Mouse (Mus musculus): ENCODE data around the gene Ano9.

Ano9 gene

DNA sequence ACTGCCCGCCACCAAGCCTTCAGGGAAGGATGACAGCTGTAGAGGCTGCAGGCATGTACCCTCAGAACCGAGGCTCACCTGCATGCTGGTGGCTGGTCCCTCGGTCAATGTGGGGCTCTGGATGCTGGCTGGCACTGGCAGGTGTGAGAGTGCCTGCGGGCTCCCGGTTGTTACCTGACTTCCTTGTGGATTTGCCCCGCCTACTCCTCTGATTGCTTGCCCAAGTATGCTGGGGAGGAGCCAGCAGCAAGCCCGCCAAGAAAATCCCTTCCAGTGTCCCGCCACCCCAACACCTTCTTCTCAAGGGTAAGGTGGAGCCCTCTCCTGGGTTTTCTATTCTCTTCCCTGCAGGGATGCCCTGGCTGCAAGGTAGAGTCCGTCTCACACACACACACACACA is at the start of gene Ano9:
Ano9 (minus strand) TSS at position 171 of the 400 bp plus-strand sequence.
- no peak for DNase-seq (ENCODE audit: low read depth, low spot score)

DNA sequence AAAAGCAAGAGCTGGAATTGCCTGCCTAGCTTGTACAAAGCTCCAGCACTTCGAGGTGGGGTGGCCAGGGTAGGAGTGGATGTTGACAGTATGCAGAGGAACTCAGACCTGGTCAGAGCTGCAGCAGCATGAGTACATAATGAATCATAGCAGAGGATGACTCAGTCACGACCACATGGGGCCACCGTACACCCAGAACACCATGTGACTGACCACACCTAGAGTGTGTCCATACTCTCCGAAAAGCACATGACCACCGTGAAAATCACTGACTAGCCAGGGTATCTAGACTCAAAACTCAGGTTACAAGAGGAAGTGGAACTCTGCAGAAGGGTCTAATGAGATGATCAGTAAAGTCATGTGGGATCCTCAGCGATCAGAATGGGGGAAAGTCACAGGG is 47.2 kb upstream of the Ano9 start:
- DNase-seq (ENCODE audit: low read depth, low spot score), result no peak

DNA sequence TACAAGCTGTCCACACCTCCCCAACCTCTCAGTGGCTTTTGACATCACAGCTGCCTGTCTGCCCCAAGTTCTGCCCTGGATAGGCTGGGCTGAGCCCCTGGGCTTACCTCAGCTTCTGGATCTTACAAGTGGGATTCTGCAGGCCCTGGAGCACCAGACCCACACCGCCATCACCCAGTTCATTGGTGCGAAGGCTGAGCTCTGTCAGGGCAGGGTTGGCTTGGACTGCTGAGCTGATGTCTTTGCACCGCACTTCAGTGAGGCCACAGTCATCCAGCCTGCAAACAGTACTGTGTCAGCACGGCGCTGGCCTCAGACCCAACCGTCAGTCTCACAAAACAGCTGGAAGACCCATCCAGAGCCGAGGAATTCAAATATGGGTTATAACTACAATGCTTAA is 46.8 kb upstream of the Ano9 start:
- no peak for DNase-seq (ENCODE audit: low read depth, low spot score)

DNA sequence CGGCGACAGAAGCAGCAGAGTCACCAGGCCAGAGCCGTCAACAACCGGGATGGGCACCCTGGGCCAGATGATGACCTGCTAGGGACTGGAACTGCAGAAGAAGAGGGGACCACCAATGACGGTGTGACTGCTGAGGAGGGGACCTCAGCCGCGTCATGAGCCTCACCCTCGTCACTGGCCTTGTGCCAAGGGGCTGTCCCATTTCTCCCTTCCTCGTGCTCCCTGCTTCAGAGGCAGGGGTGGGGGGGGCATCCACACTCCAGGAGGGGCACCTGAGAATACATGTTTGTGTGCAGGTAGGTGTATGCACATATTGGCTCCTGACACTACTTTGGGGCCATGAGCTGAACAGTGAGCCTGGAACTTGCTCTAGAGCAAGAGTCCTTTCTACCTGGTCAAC is 37.8 kb upstream of the Ano9 start:
- no peak for DNase-seq (ENCODE audit: low read depth, low spot score)

DNA sequence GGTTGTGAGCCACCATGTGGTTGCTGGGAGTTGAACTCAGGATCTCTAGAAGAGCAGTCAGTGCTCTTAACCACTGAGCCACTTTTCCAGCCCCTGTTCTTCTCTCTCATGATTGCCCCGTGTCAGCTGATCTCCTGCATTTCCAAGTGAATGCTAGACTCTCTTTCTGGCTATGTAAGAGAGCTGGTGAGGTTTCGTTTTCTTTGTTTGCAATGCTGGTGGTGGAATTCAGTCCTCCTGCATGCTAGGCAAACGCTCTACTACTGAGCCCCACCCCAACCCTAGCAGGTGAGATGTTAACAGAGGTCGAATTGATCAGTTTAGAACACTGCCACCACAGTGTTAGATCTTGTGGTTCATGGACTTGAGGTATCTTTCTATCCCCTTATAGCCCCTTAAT is 31.0 kb upstream of the Ano9 start:
- DNase-seq (ENCODE audit: low read depth, low spot score), result no peak

DNA sequence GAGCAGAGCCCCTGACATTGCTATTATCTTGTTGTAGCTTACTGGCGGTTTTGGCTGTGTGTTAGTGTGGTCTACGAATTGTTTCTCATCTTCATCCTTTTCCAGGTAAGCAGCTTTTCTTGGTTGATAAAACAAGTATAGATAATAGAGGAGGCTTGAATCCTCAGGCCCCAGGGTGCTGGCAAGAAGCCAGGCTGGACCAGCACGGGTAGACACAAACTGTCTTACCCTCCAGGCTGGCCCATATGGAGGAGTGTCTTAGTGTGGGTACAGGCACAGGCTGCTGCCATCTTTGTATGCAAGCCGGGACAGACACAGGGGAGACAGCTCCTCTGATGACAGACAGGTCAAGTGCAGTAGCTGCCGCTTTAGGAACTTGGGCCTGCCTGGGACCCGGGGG is 29.4 kb upstream of the Ano9 start:
- DNase-seq (ENCODE audit: low read depth, low spot score), result no peak

DNA sequence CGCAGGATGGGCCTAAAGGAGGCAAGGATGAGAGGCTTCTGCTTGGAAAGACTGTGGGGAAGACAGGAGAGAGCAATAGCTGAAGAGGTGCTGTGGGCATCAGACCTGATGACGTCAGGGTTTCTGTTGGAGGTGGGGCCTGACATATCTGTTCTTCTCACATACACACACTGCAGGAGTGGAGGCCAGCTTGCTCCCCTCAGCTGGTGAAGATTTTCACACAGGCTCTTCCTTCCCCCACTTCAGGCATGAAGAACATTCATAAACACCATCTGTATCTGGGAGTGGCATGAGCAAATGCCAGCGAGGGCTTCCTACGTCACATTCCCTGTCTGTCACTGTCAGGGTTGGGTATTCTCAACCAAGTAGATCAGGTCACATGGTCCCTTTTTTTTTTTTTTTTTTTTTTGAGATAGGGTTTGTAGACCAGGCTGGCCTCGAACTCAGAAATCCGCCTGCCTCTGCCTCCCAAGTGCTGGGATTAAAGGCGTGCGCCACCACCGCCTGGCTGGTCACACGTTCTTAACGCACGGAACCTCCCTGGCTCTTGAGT is 28.5 kb upstream of the Ano9 start:
- no peak for DNase-seq (ENCODE audit: low read depth, low spot score)

DNA sequence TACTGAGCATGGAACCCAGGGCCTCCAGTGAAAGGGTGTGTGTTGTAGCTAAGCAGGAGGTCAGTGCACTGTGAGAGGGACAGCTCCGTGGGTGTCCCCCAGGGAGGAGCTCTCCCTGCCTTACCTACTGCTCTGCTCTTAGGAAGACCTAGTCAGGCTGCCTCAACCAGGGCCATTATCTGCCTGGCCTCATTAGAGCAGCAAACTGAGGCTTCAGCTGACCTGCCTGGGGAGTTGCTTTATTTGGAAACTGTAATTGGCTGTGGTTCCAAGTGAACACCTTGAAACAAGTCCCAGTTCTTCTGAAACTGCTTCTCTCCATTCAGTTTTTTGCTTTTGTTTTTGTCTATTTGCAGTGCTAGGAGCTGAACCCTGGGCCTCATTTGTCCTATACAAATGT is 27.8 kb upstream of the Ano9 start:
- no peak for DNase-seq (ENCODE audit: low read depth, low spot score)

DNA sequence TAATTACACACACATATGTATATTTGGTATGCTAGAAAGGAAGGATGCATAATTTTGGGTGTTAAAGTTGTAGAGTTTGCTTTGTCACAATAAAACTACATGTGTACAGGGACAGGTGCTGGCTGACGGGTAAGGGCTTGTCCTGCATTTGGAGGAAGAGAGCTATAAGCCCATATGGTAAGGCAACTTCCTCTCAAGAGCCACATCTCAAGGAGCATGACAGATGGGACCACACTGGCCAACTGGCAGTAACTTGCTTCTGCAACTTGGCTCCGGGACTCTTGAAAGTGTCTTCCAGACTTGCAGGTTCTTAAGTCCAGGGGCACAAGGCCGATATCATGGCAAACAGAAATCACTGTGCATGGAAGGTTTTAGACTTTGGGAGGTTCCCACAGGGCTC is 27.0 kb upstream of the Ano9 start:
- no peak for DNase-seq (ENCODE audit: low read depth, low spot score)

DNA sequence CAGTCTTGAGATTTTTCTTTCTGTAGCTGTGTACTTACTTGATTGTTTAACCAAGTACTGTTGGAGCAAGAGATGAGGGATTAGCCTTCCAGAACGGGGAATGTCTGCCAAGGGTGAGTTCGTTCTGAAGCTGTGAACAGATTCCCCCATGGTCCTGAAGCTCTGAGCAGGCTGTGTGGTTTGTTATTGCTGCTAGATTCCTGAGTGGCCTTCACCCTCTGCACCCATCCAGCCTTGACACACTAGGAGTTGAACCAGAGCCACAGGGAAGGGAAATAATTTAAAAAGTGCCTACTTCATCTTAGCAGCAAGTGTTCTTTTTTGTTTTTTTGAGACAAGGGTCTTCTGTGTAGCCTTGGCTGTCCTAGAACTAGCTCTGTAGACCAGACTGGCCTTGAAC is 26.3 kb upstream of the Ano9 start:
- DNase-seq (ENCODE audit: low read depth, low spot score), result no peak

DNA sequence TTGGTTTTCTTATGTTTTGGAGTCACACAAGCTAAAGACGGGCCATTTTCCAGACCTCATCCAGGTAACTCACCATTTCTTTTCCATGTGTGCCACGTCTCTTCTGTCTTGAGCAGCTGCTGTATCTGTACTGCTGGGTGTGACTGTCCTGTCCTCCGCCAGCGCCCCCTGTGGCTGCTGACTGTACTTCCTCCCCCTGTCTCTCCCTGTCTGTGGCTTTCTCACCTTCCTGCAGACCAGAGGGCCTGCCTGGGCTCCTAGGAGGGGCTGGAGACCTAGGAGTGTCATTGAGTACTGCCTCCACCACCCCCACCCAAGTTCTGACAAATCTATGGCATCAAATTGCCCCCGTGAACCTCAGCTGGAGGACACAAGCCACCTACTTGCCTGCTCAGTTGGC is 25.5 kb upstream of the Ano9 start:
- DNase-seq (ENCODE audit: low read depth, low spot score), result peak; percentile 66

DNA sequence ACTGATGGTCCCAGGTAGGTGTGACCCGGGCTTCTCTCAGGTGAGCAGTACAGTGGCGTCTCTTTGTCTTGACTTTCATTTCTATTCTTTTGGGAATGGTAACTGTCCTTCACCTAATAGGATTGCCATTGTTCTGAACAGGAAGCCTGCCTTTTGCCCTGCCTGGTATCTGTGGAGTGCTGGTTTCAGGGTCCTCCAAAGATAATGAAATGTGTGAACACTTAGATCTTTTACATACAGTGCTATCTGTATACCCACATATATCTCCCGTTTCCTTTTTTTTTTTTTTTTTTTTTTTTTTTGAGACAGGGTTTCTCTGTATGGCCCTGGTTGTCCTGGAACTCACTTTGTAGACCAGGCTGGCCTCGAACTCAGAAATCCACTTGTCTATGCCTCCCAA is 23.7 kb upstream of the Ano9 start:
- DNase-seq (ENCODE audit: low read depth, low spot score), result no peak

DNA sequence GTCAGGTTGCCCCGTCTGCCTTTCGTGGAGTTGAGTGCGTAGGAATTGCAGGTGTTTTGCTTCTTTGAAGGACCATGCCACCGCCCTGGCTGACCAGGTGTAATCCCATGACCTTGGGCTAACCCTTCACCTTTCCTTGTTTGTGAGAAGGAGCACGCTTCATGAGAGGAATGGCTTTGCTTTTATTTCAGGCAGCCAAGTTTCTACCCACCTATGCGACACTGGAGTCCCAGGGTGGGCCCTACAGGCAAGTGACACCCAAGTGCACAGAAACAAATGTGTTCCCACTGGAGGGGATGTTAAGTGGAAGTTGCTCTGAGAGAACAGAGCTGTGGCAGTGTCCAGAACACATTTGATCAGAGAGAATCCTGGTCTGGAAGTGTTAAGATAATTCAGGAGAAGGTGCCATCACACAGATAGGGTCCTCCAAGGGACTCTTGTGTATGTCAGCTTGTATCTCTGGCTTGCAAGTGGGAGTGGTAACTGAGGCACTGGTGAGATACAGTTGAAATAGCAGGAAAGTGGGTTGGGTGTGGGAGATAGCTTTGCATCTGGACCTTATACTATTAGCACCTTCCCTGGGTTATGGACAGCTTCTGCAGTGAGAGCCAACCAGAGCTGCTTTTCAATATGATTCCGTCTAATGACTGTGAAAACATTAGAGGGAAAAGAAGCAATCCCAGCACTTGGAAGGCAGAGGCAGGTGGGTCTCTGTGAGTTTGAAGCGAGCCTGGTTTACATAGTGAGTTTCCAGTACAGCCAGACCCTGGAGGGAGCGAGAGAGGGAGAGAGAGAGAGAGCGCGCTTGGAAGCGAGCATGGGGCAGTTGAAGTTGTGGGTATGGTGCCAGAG is 14.5 kb upstream of the Ano9 start:
- no peak for DNase-seq (ENCODE audit: low read depth, low spot score)

DNA sequence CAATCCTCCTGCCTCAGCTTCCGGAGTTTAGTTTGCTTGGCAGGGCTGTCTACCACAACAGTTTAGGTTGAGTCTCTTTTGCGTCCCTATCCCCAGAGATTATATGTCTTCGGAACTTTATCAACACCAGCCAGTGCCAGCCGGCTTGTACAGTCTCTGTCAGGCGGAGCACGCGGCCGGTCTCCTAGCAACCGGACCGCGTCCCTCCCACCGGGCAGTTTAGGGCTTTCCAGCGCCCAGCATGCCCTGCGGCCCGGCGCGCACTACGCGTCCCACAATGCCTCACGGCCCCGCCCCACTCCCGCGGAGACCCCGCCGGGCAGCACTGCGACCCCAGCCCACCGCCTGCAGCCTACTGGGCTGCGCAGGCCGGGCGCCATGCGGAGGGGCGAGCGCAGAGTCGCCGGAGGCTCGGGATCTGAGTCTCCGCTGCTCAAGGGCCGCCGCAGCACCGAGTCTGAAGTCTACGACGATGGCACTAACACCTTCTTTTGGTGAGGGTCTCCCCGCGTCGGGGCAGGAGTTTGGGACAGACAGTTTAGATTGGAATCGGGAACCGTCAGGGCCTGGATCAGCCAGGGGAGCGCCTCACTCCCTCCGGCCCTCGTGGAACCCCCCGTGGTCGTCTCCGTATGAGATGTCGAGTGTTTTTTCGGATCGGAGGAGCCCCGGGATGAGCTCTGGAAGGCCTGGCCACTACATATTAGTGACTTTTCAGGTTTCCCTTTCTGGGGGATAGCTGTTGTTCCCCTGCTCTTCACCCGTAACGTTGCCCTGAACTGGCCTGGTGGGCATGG is 13.6 kb upstream of the Ano9 start:
- peak; percentile 90 for DNase-seq (ENCODE audit: low read depth, low spot score)

DNA sequence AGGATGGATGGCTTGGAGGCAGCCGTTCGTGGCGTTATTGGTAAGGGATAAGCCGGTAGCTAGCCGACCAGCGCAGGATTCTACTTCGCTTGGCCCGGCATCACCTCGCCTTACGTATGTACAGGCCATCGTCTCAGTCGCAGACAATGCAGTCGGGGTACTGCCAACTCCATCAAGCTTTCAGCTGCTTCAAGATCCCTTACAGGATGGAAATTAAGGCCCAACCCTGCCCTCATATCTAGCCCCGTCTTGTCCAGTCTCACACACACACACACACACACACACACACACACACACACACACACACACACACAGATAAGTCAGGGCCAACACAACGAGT is 5.9 kb upstream of the Ano9 start:
- no peak for DNase-seq (ENCODE audit: low read depth, low spot score)

DNA sequence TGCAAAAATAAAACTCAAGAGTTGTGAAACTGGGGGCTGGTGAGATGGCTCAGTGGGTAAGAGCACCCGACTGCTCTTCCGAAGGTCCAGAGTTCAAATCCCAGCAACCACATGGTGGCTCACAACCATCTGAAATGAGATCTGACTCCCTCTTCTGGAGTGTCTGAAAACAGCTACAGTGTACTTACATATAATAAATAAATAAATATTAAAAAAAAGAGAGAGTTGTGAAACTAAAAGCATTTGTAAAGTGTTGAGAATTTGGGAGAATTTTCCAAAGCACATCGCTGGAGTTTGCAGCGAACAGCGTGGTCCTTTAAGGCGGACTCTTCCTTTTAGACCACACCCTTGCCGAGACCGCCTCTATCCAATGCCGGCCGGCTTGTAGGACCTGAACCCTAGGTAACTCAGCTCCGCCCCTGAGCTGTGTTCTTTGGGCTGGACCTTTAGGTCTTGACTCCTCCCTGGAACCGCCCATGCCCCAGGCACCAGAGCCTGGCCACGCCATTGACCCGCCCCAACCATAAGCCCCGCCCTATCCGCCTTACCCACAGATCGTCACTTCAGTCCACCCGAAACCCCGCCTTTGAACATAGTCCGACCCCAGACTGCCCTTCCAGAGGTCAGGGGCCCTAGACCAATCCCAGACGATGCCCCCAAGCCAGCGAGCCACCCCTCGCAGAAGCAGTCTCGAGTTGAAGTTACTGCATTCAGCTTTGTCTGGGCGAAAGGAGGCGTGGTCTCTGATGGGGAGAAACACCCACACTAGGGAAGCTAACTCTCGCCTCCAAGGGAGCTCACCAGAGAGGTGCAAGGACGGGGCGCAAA is 5.3 kb upstream of the Ano9 start:
- peak; percentile 99 for DNase-seq (ENCODE audit: low read depth, low spot score)

DNA sequence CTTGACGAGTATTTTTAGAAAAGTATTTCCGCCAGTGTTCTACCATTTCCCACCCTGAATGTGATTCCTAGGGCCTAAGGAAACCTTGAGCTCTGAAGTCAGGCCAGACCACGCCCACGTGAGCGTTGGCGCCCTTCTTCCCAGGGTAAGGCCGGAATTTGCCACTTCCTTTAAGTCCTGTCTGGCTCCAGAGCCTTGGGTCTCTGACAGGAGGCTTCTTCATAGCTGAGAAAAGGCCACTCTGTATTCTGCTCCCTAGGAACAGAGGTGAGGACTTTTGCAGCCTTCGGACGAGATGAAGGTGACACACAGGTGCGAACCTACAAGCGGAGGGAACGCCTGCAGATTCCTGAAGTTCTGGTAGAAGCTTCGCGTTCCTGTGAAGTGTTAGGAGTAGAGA is 4.6 kb upstream of the Ano9 start, which contains the start of gene Ptdss2:
Ptdss2 (plus strand) TSS at position 138 of the 400 bp plus-strand sequence.
- DNase-seq (ENCODE audit: low read depth, low spot score), result peak; percentile 26

DNA sequence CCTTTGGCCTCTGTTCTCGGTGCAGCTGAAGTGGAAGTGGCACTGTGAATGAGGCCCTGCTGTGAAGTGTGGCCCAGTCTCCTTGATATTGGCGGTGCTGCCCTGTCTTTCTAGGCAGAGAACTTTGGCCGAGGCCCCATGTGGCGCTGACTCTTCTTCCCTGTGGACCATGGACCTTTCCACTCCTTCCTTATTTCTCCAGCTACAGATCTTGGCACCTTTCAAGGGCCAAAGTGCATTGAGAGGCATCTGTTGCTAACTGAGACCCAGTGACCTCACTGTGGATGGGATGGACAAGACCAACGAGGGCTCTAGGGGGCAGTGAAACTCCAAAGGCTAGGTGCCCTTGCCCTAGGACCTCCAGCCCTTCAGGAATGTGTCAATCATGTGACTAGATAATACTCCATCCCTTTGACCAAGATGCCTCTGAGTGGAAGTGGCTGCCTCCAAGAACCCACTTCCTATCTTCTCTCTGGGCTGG is 3.5 kb upstream of the Ano9 start:
- no peak for DNase-seq (ENCODE audit: low read depth, low spot score)

DNA sequence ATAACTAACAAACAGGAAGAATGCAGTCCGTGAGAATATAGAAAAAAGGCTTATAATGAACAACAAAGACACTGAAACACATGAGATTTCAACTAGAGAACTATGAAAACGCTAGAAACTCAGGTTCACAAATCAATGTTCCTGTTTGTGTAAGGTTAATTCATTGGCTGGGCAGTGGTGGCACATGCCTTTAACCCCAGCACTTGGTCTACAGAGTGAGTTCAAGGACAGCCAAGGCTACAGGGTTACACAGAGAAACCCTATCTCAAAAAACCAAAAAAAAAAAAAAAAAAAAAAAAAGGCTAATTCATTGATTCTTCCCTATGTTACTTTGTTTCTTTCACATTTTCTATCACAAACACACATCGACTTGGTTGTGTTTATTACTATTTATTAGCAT is 3.0 kb upstream of the Ano9 start:
- DNase-seq (ENCODE audit: low read depth, low spot score), result no peak

DNA sequence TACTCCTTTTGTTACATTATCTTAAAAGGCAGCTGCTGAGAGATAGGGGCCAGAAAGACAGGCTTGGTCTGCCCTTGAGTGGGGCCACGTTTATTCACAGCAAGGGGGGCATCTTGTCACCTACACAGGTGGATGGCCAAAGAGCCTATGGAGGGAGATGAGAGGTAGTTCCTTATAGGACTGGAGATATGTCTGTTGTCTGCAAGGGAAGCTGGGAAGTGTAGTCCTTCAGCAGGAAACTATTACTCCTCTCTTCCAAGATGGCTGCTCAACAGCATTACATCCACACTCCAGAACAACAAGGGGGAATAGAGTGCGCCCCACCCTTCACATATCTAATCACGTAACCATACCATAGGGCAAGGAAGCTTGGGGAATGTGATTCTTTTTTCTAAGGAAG is 1.9 kb upstream of the Ano9 start:
- DNase-seq (ENCODE audit: low read depth, low spot score), result no peak

DNA sequence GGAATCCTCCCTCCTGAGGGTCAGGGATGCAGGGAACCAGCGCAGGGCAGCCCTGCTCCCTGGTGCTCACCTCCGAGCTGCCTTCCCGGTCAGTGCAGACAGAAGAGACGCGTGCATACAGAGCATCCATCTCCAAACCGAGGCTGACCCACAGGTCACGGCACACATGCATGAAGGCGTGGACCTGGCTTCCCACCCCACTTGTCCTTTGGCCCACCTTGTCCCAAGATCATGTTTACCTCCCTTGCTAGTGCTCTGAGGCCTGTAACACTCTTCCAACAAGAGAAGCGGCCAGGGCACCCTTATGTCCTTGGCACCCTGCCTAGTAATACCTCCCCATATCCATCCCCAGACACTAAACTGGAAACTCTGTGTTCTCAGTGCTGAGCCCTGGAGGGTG is 1.7 kb downstream of the Ano9 start:
- DNase-seq (ENCODE audit: low read depth, low spot score), result no peak

DNA sequence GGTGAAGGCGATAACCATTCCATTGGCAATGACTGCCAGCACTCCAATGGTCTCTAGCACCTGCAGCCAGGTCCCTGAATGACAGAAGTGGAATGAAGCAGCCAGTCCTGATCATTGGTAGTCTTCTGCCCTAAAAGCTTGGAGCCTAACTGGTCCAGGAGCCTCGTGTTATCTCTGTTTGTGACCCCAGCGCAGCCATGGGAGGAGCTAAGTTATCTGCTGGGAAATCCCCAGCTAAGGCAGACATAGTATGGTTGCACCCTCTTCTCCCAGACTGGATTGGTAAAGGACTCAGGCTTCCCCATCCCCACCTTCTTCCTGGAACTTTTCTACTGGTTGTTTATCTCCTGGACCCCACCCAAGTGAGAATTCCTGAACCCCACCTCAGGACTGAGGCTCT is 14.4 kb downstream of the Ano9 start:
- no peak for DNase-seq (ENCODE audit: low read depth, low spot score)

All from A20 (cell line).